ENCODE assay signal across 24 mouse cellular contexts in genomic region chr7:44584921-44585320, GRCm38 (mm10). TPM values are rescaled to one million over a fixed set of nuclear protein-coding genes. Genes with fewer than 3 reads are reported as not detected.
"Had no signal": no experiment of that assay in that cellular context is flagged by ENCODE, and none has a peak within 500 bp of the region (broad histone marks: within the 10 kb centered on the region; RNA-seq: fewer than 3 reads in every experiment).

No protein-coding gene starts in this region.

- H3K4me2 ChIP-seq: limb, embryonic 12.5 days; limb, embryonic 15.5 days; liver, embryonic 11.5 days; lung, embryonic 14.5 days; neural tube, embryonic 12.5 days; neural tube, embryonic 15.5 days had no signal

- H3K9ac ChIP-seq: limb, embryonic 12.5 days; limb, embryonic 15.5 days; liver, embryonic 14.5 days; liver, postnatal 0 days; lung, embryonic 14.5 days; neural tube, embryonic 12.5 days; neural tube, embryonic 15.5 days had no signal

- H3K27ac ChIP-seq: limb, embryonic 12.5 days; limb, embryonic 15.5 days; liver, embryonic 14.5 days; macrophage; midbrain, embryonic 10.5 days; neural tube, embryonic 12.5 days; neural tube, embryonic 15.5 days; stomach, postnatal 0 days had no signal

- H3K9me3 ChIP-seq: limb, embryonic 12.5 days; limb, embryonic 15.5 days; midbrain, embryonic 10.5 days; neural tube, embryonic 12.5 days; neural tube, embryonic 15.5 days had no signal

- DNase-seq: kidney, adult 9 months; kidney, postnatal 14 days; kidney, postnatal 4 days; left cerebral cortex, postnatal 4 days; liver, postnatal 0 days; lung, embryonic 14.5 days; midbrain, embryonic 14.5 days; right cerebral cortex, adult 18-20 months; right cerebral cortex, postnatal 14 days; right cerebral cortex, postnatal 4 days; thymus, adult 18-20 months; thymus, postnatal 36 days had no signal

- H3K36me3 ChIP-seq: limb, embryonic 12.5 days; limb, embryonic 15.5 days; midbrain, embryonic 10.5 days; neural tube, embryonic 12.5 days; neural tube, embryonic 15.5 days had no signal

- ATAC-seq: liver, postnatal 0 days; lung, postnatal 0 days had no signal

- H3K4me3 ChIP-seq: limb, embryonic 12.5 days; limb, embryonic 15.5 days; megakaryocyte, embryonic 14.5 days; midbrain, embryonic 10.5 days; neural tube, embryonic 12.5 days; neural tube, embryonic 15.5 days had no signal

RNA-seq across cellular contexts. Expression of gene Spib, which starts 53.0 kb away (rescaled TPM):
- polyA plus RNA-seq: midbrain, embryonic 10.5 days; midbrain, embryonic 14.5 days; neural tube, embryonic 12.5 days; neural tube, embryonic 15.5 days; stomach, embryonic 14.5 days had no signal
